Mouse (Mus musculus) effector memory CD4-positive, alpha-beta T cell, adult 7 months (primary cell): ENCODE measurements around the gene Ttc37. TPM values are rescaled to one million over a fixed set of nuclear protein-coding genes. Genes with fewer than 3 reads are reported as not detected.

Experiments
- polyA plus RNA-seq: library from polyadenylated mRNA; unstranded; fragments of 100-300 nt; shearing (Covaris generic); gene quantifications from one replicate; pipeline ENCODE4 v1.2.1, GENCODE M21; 2017

Ttc37 gene
- polyA plus RNA-seq = 21.1 TPM

DNA sequence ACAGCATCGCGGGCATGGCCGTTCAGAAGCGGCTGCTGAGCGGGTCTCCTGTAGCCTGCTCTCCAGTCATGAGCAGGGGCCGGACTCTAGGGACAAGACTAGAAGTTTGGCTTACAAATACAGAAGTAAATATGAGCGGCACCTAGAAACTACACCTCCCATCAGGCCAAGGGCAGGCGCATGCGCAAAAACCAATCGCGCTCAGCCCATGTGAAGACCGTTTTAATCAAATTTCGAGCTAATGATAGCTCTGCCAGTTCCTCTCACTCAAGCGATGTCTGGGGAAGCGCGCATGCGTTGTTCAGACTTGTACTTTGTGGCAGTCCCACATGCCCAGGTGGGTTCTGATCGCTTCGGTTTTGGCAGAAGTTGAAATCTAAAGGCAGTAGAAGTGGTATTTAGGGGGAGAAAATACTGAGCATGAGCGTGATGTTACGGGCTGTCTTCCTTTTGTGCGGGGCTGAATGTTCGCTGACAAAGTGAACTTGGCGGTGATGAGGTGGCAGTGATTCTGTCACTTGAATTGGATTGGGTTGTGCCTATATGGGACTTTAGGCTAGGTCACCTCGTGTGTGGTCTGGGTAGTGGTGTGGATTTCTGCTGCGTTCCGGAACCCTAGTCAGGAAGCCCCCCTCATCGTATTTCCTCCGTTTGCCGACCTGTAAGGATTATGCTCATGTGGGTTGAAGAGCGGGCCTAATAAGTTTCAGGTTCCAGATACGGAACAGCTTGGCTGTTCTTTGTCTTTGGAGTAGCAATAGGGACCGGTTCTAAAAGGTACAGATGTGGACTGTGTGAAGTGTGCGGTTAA lies at the start of gene Ttc37, which contains the start of gene Arsk:
TSS of gene Ttc37 (plus strand) at position 242 of the 811 bp plus-strand sequence.
TSS of gene Arsk (minus strand) at position 168 of the 811 bp plus-strand sequence.

DNA sequence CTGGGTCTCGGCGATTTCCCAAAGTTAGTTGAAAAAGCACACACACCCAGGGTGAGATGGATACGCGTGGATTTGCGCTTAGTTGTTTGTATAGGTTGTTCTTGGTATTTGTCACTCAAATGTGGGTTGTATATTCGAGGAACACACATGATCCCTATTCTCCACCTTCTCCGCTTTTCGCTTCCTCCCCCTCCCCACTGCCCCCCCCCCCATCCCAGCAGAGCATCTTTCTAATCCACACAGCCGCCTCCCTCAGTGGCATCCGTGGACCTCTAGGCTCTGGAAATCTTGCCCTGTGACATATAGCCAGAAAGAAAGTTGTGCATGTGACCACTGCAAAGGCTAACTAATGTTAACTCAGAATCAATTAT lies 41.7 kb upstream of the Ttc37 start, which contains the start of gene Gpr150:
TSS of gene Gpr150 (minus strand) at position 101 of the 371 bp plus-strand sequence.

Other genes starting within 250 kb of the Ttc37 start
- gene Rhobtb3, start 154.8 kb upstream of the Ttc37 start, polyA plus RNA-seq = 0.18 TPM
- not detected for gene Spata9, start 131.6 kb upstream of the Ttc37 start, polyA plus RNA-seq
- gene Rfesd, start 80.0 kb upstream of the Ttc37 start, polyA plus RNA-seq = 7.3 TPM
- gene Gpr150, start 41.7 kb upstream of the Ttc37 start, polyA plus RNA-seq = not detected
- gene Arsk, start 74 bp upstream of the Ttc37 start, polyA plus RNA-seq = 5.3 TPM
- gene Fam81b, start 206.3 kb downstream of the Ttc37 start, polyA plus RNA-seq = not detected